Mouse (Mus musculus): ENCODE measurements around the gene Tbc1d20.

GRCm38 (mm10) chr2:152324842-152325241 lies 31.2 kb downstream of the Tbc1d20 start:
- no peak for TF ChIP-seq CTCF (IDR thresholded peaks at IDR 0.05; ENCODE audit: control insufficient read depth, insufficient read depth, insufficient replicate concordance, low read depth, low read length)
- no peak for TF ChIP-seq POLR2A (IDR thresholded peaks at IDR 0.05; ENCODE audit: control insufficient read depth, low read depth, low read length)
